Mouse (Mus musculus) limb, embryonic 12.5 days (tissue): ENCODE measurements around the gene Trak2. TPM values are rescaled to one million over a fixed set of nuclear protein-coding genes. Genes with fewer than 3 reads are reported as not detected.
"Not testable (repeated sequence)": the region's sequence is repeated elsewhere in the genome, so short reads cannot be mapped to it uniquely, and the experiment has no call there.

Experiments used
- ATAC-seq: fragments of 200-750 bp; cut with Nextera tagmentation; 2 replicates; pipeline ENCODE4 v1.8.0; 2017; ENCODE audit warnings: low read depth, moderate TSS enrichment; ENCODE audit not compliant: insufficient number of reproducible peaks, insufficient read depth, low FRiP score, low TSS enrichment
- H3K27ac ChIP-seq: fragments of 300-500 bp; sonication (generic); 2 replicates; pipeline ENCODE4 v1.5.1; 2016; ENCODE audit warnings: mild to moderate bottlenecking, moderate library complexity
- H3K27me3 ChIP-seq: fragments of 300-500 bp; sonication (generic); 2 replicates; pipeline ENCODE4 v1.6.1; 2016; ENCODE audit warnings: mild to moderate bottlenecking, moderate library complexity
- H3K36me3 ChIP-seq: fragments of 300-500 bp; sonication (generic); 2 replicates; pipeline ENCODE4 v1.6.1; 2016; ENCODE audit warnings: mild to moderate bottlenecking, moderate library complexity
- H3K4me1 ChIP-seq: fragments of 300-500 bp; sonication (generic); replicated peaks from 2 replicates; pipeline ENCODE4 v1.6.1; 2016
- H3K4me2 ChIP-seq: fragments of 300-500 bp; sonication (generic); 2 replicates; pipeline ENCODE4 v1.6.1; 2016; ENCODE audit warnings: mild to moderate bottlenecking, moderate library complexity
- H3K4me3 ChIP-seq: fragments of 300-500 bp; sonication (generic); replicated peaks from 2 replicates; pipeline ENCODE4 v1.5.1; 2016; ENCODE audit warnings: mild to moderate bottlenecking
- H3K9ac ChIP-seq: fragments of 300-500 bp; sonication (generic); replicated peaks from 2 replicates; pipeline ENCODE4 v1.6.1; 2016; ENCODE audit warnings: mild to moderate bottlenecking, moderate library complexity
- H3K9me3 ChIP-seq: fragments of 300-500 bp; sonication (generic); 2 replicates; pipeline ENCODE4 v1.6.1; 2016; ENCODE audit warnings: mild to moderate bottlenecking, moderate library complexity
- WGBS: fragments of 180-500 bp; shearing (Covaris S2); methylation state at CpG from one replicate; pipeline ENCODE4 v1.1.7; 2016; 5-methylcytosine and 5-hydroxymethylcytosine counted together
- polyA plus RNA-seq: library from polyadenylated mRNA; unstranded; fragments of >200 nt; fragmentation: Nextera tagmentation; extraction: Ambion mirVana; gene quantifications from 2 replicates; pipeline ENCODE4 v1.2.1, GENCODE M21; 2016

The Trak2 gene
- polyA plus RNA-seq, 1 experiment from 2014 or later: 12.1 TPM

GRCm38 (mm10) chr1:58936746-58937605 is 36.3 kb downstream of the Trak2 start:
- Histone ChIP-seq H3K36me3 (peaks cover 9% of the 10 kb centered on the region), H3K4me1 (no peaks in the 10 kb centered on the region)
- WGBS: 86% methylated on average over 10 of the region's 10 CpGs

GRCm38 (mm10) chr1:58926664-58927063 is 46.6 kb downstream of the Trak2 start:
- no peaks in the 10 kb centered on the region for H3K27me3 ChIP-seq
- no peaks in the 10 kb centered on the region; the same call in 1 of the 2 replicates for H3K9me3 ChIP-seq
- no peak overlapping the region for H3K27ac ChIP-seq
- no peaks in the 10 kb centered on the region for H3K4me1 ChIP-seq
- ATAC-seq: no peak
- peaks cover 20% of the 10 kb centered on the region for H3K36me3 ChIP-seq
- no peak overlapping the region for H3K4me3 ChIP-seq
- H3K4me2 ChIP-seq: no peak overlapping the region
- 90% methylated on average over 5 of the region's 5 CpGs for WGBS
- no peak overlapping the region for H3K9ac ChIP-seq

More at GRCm38 (mm10) chr1:58936746-58937605, 36.3 kb downstream of the Trak2 start:
- ATAC-seq: no peak
- Histone ChIP-seq H3K9ac (no peak overlapping the region), H3K27me3 (no peaks in the 10 kb centered on the region), H3K4me3 (no peak overlapping the region), H3K9me3 (peaks cover 7% of the 10 kb centered on the region; the same call in 1 of the 2 replicates), H3K4me2 (no peak overlapping the region), H3K27ac (no peak overlapping the region)

GRCm38 (mm10) chr1:58917566-58917965 is 55.7 kb downstream of the Trak2 start:
- Histone ChIP-seq H3K27ac (no peak overlapping the region), H3K4me2 (no peak overlapping the region), H3K4me1 (peaks cover 2% of the 10 kb centered on the region; the same call in 1 of the 2 replicates), H3K9me3 (no peaks in the 10 kb centered on the region), H3K27me3 (no peaks in the 10 kb centered on the region), H3K4me3 (no peak overlapping the region), H3K9ac (no peak overlapping the region), H3K36me3 (peaks cover 77% of the 10 kb centered on the region)
- no peak for ATAC-seq
- 78% methylated on average over 6 of the region's 6 CpGs for WGBS

GRCm38 (mm10) chr1:58909636-58910272 is 63.5 kb downstream of the Trak2 start:
- ATAC-seq: no peak
- Histone ChIP-seq H3K27ac (no peak overlapping the region), H3K36me3 (peaks cover 86% of the 10 kb centered on the region), H3K9me3 (no peaks in the 10 kb centered on the region), H3K4me3 (no peak overlapping the region), H3K4me2 (no peak overlapping the region), H3K27me3 (no peaks in the 10 kb centered on the region), H3K4me1 (no peaks in the 10 kb centered on the region), H3K9ac (no peak overlapping the region)
- 96% methylated on average over 12 of the region's 12 CpGs for WGBS

GRCm38 (mm10) chr1:58903681-58904080 is 69.5 kb downstream of the Trak2 start:
- no peaks in the 10 kb centered on the region for H3K27me3 ChIP-seq
- no peak overlapping the region for H3K27ac ChIP-seq
- ATAC-seq: no peak
- 87% methylated on average over 9 of the region's 9 CpGs for WGBS
- H3K36me3 ChIP-seq: peaks cover 44% of the 10 kb centered on the region
- no peaks in the 10 kb centered on the region for H3K9me3 ChIP-seq
- no peak overlapping the region for H3K4me2 ChIP-seq
- no peak overlapping the region for H3K9ac ChIP-seq
- H3K4me3 ChIP-seq: no peak overlapping the region
- H3K4me1 ChIP-seq: no peaks in the 10 kb centered on the region

- 26% methylated on average over 3 of the region's 3 CpGs for WGBS
- not testable (repeated sequence) for H3K27me3 ChIP-seq, H3K4me2 ChIP-seq, H3K36me3 ChIP-seq, ATAC-seq, H3K27ac ChIP-seq, H3K9me3 ChIP-seq, H3K4me3 ChIP-seq, H3K4me1 ChIP-seq, H3K9ac ChIP-seq
Observed at GRCm38 (mm10) chr1:58897561-58897960, 75.7 kb downstream of the Trak2 start.

DNA sequence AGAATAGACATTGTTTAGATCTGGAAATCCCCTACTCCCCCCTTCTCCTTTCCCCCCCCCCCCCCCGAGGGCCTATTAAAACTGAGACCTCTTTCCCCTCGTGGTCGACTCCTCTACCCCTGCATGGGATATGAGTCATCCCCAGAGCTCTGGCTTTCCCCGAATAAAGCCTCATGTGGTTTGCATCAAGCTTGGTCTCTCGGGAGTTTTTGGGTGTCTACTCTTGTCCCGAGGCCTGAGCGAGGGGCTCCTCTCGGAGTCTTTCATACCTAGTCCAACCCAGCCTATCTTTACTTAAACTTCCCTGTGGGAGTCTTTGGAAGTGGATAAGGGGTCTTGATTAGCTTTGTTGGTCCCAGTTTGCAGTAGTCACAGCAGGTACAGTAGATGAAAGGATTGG is 80.8 kb downstream of the Trak2 start:
- not testable (repeated sequence) for H3K9me3 ChIP-seq, H3K36me3 ChIP-seq, H3K9ac ChIP-seq, H3K27ac ChIP-seq, H3K27me3 ChIP-seq, H3K4me1 ChIP-seq, H3K4me3 ChIP-seq, H3K4me2 ChIP-seq, ATAC-seq
- WGBS: 80% methylated on average over 7 of the region's 8 CpGs

GRCm38 (mm10) chr1:58891481-58892170 is 81.6 kb downstream of the Trak2 start:
- not testable (repeated sequence) for H3K27ac ChIP-seq, H3K4me2 ChIP-seq, H3K27me3 ChIP-seq, H3K4me3 ChIP-seq, ATAC-seq, H3K4me1 ChIP-seq, H3K9ac ChIP-seq, H3K36me3 ChIP-seq, H3K9me3 ChIP-seq
- 90% methylated on average over 2 of the region's 2 CpGs for WGBS

- not testable (repeated sequence) for H3K36me3 ChIP-seq, H3K9ac ChIP-seq, ATAC-seq, H3K9me3 ChIP-seq, H3K4me2 ChIP-seq, H3K4me1 ChIP-seq, H3K27ac ChIP-seq, H3K27me3 ChIP-seq, H3K4me3 ChIP-seq
- 71% methylated on average over 5 of the region's 5 CpGs for WGBS
Observed at GRCm38 (mm10) chr1:58890697-58891290, 82.4 kb downstream of the Trak2 start.

- H3K27me3 ChIP-seq: no peaks in the 10 kb centered on the region
- ATAC-seq: no peak
- H3K9me3 ChIP-seq: no peaks in the 10 kb centered on the region
- no peak overlapping the region for H3K4me2 ChIP-seq
- H3K27ac ChIP-seq: no peak overlapping the region
- H3K4me3 ChIP-seq: no peak overlapping the region
- WGBS: 71% methylated on average over 5 of the region's 5 CpGs
- no peak overlapping the region for H3K9ac ChIP-seq
- H3K36me3 ChIP-seq: no peaks in the 10 kb centered on the region
- no peaks in the 10 kb centered on the region for H3K4me1 ChIP-seq
Observed at GRCm38 (mm10) chr1:58889826-58890546, 83.2 kb downstream of the Trak2 start.
